Mouse (Mus musculus): ENCODE results near the gene Gtpbp6. TPM values are rescaled to one million over a fixed set of nuclear protein-coding genes. Genes with fewer than 3 reads are reported as not detected.
"Not testable (repeated sequence)": the region's sequence is repeated elsewhere in the genome, so short reads cannot be mapped to it uniquely, and the experiment has no call there.

Gene Gtpbp6
- polyA plus RNA-seq, 1 experiment from 2014 or later, result 39.3 TPM

DNA sequence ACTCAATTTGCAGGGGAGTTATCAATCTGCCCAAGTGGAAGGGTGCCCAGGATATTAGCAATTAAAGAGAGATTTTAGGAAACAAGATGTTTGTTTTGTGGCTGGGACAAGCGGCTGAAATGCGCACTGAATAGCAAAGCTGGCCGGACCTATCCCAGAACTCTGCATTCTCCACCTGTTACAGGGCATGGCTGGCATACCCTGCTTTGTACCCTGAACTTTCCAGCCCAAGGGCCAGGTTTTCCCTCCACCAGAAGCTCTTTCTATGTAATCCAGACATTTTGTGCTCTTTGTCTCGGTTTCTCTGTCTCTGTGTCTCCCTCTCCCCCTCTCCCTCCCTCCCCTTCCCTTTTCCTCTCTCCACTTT, 13.2 kb downstream of the Gtpbp6 start:
- 18% methylated on average over 4 of the region's 4 CpGs for WGBS
- Histone ChIP-seq H3K4me2 (peak overlapping the region; percentile 68), H3K9me3 (no peaks in the 10 kb centered on the region), H3K9ac (peak overlapping the region; percentile 65), H3K4me3 (replicated peaks) (peak overlapping the region; percentile 51), H3K36me3 (replicated peaks) (no peaks in the 10 kb centered on the region), H3K27ac (peak overlapping the region; percentile 56; the same call in 1 of the 2 replicates), H3K4me1 (peaks cover 17% of the 10 kb centered on the region), H3K27me3 (peaks cover 1% of the 10 kb centered on the region; the same call in 1 of the 2 replicates)
- ATAC-seq (ENCODE audit: low FRiP score), result peak; percentile 20; the same call in 1 of the 2 replicates

DNA sequence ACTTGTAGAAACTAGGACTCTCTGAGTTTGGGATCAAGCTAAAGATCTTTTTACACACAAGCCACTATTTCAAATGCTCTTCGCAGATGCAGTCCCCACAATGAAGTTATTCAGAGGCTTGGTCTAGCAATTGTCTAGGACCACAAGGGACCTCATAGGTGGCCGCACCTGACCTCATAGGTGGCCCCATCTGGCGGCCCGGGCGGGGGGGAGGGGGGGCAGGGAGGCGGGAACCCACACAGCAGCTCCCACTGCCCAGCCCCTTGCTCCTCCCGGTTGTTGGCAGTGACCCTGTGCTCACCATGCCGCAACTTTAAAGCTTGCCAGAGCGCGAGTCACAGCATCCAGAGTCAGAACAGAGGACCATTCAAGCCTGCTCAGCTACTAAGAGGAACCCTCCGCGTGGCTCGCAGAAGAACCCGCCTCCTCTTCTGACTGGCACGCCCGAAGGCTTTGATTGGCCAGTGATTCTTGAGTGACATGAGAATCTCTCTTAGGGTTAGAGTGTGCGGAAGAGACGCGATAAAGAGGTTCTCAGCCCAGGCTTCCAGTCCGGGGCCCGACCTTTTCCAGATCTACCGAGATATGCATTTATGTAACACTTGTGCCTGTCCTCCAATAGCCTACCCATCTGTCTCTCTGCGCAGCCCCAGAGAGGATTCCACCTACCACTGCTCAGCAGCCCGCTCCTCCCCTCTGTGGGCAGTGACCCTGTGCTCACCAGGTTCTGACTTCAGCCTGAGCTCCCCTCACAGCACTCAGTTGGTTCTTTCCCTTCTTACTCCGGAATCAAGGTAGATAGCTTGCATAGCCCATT, 13.8 kb downstream of the Gtpbp6 start, which contains the start of gene Gm35315:
TSS of gene Gm35315 (minus strand) at position 391 of the 817 bp plus-strand sequence.
- Histone ChIP-seq H3K9ac (peak within 1 kb of the TSS; percentile 65), H3K27ac (peak within 1 kb of the TSS; percentile 56), H3K4me3 (replicated peaks) (peak within 1 kb of the TSS; percentile 51), H3K27me3 (no peaks in the 10 kb centered on the region), H3K36me3 (replicated peaks) (no peaks in the 10 kb centered on the region), H3K4me1 (peaks cover 12% of the 10 kb centered on the region), H3K4me2 (peak within 1 kb of the TSS; percentile 68), H3K9me3 (no peaks in the 10 kb centered on the region)
- WGBS, result under 1% methylated on average over 25 of the region's 25 CpGs
- peak; percentile 97 for ATAC-seq (ENCODE audit: low FRiP score)

DNA sequence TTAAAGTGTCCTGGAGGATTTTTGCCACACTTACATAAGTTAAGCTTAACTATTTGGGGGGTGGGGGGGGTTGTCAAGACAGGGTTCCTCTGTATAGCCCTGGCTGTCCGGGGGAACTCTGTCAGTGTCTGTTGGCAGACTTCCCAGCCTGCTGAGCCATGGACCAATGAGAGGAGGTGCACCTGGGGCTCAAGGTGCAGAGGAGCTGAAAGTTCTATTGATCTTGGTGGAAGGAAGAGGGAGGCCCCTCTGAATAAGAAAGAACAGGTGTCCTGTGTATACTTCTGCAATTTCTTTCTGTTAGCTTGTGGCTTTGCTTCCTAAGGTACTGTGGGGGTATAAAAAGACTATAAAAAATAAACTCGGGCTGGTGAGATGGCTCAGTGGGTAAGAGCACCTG, 16.5 kb downstream of the Gtpbp6 start:
- Histone ChIP-seq H3K9ac (no peak overlapping the region), H3K27ac (no peak overlapping the region), H3K4me1 (peaks cover 9% of the 10 kb centered on the region), H3K9me3 (no peaks in the 10 kb centered on the region), H3K4me3 (replicated peaks) (no peak overlapping the region), H3K36me3 (replicated peaks) (no peaks in the 10 kb centered on the region), H3K4me2 (no peak overlapping the region), H3K27me3 (no peaks in the 10 kb centered on the region)
- no peak for ATAC-seq (ENCODE audit: low FRiP score)
- WGBS, result 78% methylated on average over 2 of the region's 2 CpGs

DNA sequence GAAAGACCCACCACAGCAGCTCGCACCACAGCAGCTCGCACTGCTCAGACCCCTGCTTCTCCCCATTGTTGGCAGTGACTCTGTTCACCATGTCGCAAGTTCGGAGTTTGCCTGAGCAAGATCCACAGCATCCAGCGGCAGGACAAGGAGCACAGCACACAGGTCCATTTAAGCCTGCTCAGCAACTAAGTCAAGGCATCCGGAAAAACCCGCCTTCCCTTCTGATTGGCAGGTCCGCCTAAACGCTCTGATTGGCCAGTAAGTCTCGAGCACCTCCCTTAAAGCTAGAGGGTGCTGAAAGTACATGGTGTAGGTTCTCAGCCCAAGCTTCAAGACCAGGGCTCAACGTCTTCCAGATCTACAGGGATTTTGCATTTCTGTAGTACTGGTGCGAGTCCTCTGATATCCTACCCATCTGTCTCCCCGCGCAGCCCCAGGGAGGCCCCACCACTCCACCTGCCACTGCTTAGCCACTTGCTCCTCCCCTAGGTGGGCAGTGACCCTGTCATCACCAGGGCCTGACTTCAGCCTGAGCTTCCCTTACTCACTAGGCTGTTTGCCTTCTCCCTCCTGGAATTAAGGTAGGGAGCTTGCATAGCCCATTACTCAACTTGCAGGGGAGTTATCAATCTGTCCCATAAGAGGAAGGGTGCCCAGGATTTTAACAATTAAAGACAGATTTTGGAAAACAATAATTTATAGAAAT, 21.7 kb downstream of the Gtpbp6 start:
- no peak for ATAC-seq (ENCODE audit: low FRiP score)
- Histone ChIP-seq H3K4me1 (no peaks in the 10 kb centered on the region), H3K4me2 (no peak overlapping the region), H3K36me3 (replicated peaks) (no peaks in the 10 kb centered on the region), H3K27ac (no peak overlapping the region), H3K27me3 (no peaks in the 10 kb centered on the region), H3K9me3 (peaks cover 11% of the 10 kb centered on the region; the same call in 1 of the 2 replicates), H3K9ac (no peak overlapping the region), H3K4me3 (replicated peaks) (no peak overlapping the region)
- WGBS, result 41% methylated on average over 14 of the region's 14 CpGs

DNA sequence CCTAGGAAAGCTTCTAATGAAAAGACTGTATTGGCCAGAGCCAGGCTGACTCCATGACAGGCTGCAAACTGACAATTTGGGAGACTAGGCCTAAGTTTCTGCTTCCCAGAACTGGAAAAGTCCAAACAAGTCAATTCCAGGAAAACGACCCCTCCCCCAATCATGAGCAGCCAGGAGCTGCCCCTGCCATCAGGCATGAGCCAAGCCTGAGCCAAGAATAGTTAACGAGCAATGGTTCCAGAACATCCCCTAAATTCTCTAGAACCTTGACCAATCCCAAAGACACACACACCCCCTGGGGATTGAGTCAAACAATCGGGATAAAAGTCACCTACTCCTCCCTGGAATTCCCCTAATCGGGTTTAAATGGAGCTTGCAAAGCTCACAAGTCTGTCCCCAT, 25.0 kb downstream of the Gtpbp6 start:
- ATAC-seq (ENCODE audit: low FRiP score), result no peak
- 85% methylated on average over 4 of the region's 4 CpGs for WGBS
- Histone ChIP-seq H3K9me3 (peaks cover 35% of the 10 kb centered on the region), H3K27ac (no peak overlapping the region), H3K36me3 (replicated peaks) (peaks cover 13% of the 10 kb centered on the region), H3K4me2 (no peak overlapping the region), H3K9ac (no peak overlapping the region), H3K4me1 (no peaks in the 10 kb centered on the region), H3K4me3 (replicated peaks) (no peak overlapping the region), H3K27me3 (no peaks in the 10 kb centered on the region)

DNA sequence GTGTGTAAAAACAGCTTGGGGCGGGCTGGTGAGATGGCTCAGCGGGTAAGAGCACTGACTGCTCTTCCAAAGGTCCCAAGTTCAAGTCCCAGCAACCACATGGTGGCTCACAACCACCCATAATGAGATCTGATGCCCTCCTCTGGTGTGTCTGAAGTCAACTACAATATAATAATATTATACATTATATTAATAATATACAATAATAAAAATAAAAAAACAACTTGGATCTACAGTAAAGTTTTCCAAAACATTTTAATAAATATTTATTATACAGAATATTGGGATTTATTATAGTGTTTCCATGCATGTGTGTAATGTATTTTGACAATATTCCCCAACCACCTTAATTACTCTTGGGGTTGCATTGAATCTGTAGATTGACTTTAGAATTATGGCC, 35.6 kb downstream of the Gtpbp6 start, which contains the start of gene Gm17655:
TSS of gene Gm17655 (minus strand) at position 101 of the 400 bp plus-strand sequence.
- not testable (repeated sequence) for H3K27ac ChIP-seq; H3K9ac ChIP-seq; H3K36me3 ChIP-seq (replicated peaks); H3K4me1 ChIP-seq; H3K27me3 ChIP-seq; H3K4me3 ChIP-seq (replicated peaks); ATAC-seq (ENCODE audit: low FRiP score); H3K4me2 ChIP-seq
- WGBS, result 82% methylated on average over 2 of the region's 2 CpGs
- H3K9me3 ChIP-seq, result peaks cover 28% of the 10 kb centered on the region

DNA sequence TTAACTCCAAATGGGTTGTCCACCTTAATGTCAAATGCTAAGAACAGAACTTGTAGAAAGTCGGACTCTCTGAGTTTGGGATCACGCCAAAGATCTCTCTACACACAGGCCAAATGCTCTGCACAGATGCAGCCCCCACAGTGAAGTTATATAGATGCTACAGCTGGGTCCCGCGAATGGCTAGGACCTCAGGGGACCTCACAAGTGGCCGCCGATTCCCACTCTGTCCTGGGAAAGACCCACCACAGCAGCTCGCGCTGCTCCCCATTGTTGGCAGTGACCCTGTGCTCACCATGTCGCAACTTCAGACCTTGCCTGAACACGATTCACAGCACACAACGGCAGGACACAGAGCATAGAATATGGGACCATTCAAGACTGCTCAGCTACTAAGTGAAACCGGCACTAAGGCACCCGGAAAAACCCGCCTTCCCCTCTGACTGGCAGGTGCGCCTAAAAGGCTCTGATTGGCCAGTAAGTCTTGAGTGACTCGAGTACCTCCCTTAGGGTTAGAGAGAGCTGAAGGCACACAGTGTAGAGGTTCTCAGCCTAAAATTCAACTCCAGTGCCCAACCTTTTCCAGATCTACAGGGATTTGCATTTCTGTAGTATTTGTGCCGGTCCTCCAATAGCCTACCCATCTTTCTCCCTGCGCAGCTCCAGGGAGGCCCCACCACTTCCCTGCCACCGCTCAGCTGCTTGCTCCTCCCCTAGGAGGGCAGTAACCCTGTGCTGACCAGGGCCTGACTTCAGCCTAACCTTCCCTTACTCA, 50.2 kb downstream of the Gtpbp6 start:
- no peak overlapping the region for H3K27ac ChIP-seq
- H3K27me3 ChIP-seq, result no peaks in the 10 kb centered on the region
- peak; percentile 96 for ATAC-seq (ENCODE audit: low FRiP score)
- 4% methylated on average over 19 of the region's 19 CpGs for WGBS
- no peaks in the 10 kb centered on the region for H3K36me3 ChIP-seq (replicated peaks)
- peak overlapping the region; percentile 52 for H3K4me3 ChIP-seq (replicated peaks)
- 0 out of 2 replicates have a peak, but pooled peaks cover 3% of the 10 kb centered on the region for H3K9me3 ChIP-seq
- H3K4me1 ChIP-seq, result no peaks in the 10 kb centered on the region
- peak overlapping the region; percentile 56 for H3K4me2 ChIP-seq
- H3K9ac ChIP-seq, result peak overlapping the region; percentile 54

Other genes with a start within 250 kb of the Gtpbp6 start
- 0.54 and 0.86 TPM in 2 replicates for gene Gm15446, start 184.8 kb downstream of the Gtpbp6 start, polyA plus RNA-seq (2016; fragmentation: Nextera tagmentation; extraction: Ambion mirVana)
- 22.4 and 30.5 TPM in 2 replicates for gene Zfp932, start 111.7 kb downstream of the Gtpbp6 start, polyA plus RNA-seq (2016; fragmentation: Nextera tagmentation; extraction: Ambion mirVana)
- 5.9 and 8.4 TPM in 2 replicates for gene Gm17655, start 35.7 kb downstream of the Gtpbp6 start, polyA plus RNA-seq (2016; fragmentation: Nextera tagmentation; extraction: Ambion mirVana)
- 1.4 and 2.1 TPM in 2 replicates for gene Gm35315, start 13.8 kb downstream of the Gtpbp6 start, polyA plus RNA-seq (2016; fragmentation: Nextera tagmentation; extraction: Ambion mirVana)
- 1.1 and 1.2 TPM in 2 replicates for gene Plcxd1, start 8.2 kb downstream of the Gtpbp6 start, polyA plus RNA-seq (2016; fragmentation: Nextera tagmentation; extraction: Ambion mirVana)
- gene Zfp605, start 1.9 kb upstream of the Gtpbp6 start, polyA plus RNA-seq (2016; fragmentation: Nextera tagmentation; extraction: Ambion mirVana), result 12.4 and 13.0 TPM in 2 replicates
- 79.2 and 81.8 TPM in 2 replicates for gene Chfr, start 27.6 kb upstream of the Gtpbp6 start, polyA plus RNA-seq (2016; fragmentation: Nextera tagmentation; extraction: Ambion mirVana)
- gene Golga3, start 68.5 kb upstream of the Gtpbp6 start, polyA plus RNA-seq (2016; fragmentation: Nextera tagmentation; extraction: Ambion mirVana), result 23.0 and 24.6 TPM in 2 replicates
- gene Ankle2, start 122.8 kb upstream of the Gtpbp6 start, polyA plus RNA-seq (2016; fragmentation: Nextera tagmentation; extraction: Ambion mirVana), result 37.3 and 39.0 TPM in 2 replicates
- 87.3 and 88.7 TPM in 2 replicates for gene Pgam5, start 161.7 kb upstream of the Gtpbp6 start, polyA plus RNA-seq (2016; fragmentation: Nextera tagmentation; extraction: Ambion mirVana)
- gene Pxmp2, start 178.0 kb upstream of the Gtpbp6 start, polyA plus RNA-seq (2016; fragmentation: Nextera tagmentation; extraction: Ambion mirVana), result 10.4 and 11.7 TPM in 2 replicates
- gene Pole, start 178.1 kb upstream of the Gtpbp6 start, polyA plus RNA-seq (2016; fragmentation: Nextera tagmentation; extraction: Ambion mirVana), result 45.4 and 46.1 TPM in 2 replicates
- 1.8 and 1.9 TPM in 2 replicates for gene P2rx2, start 235.0 kb upstream of the Gtpbp6 start, polyA plus RNA-seq (2016; fragmentation: Nextera tagmentation; extraction: Ambion mirVana)
- not detected in 2 replicates for gene Lrcol1, start 236.5 kb upstream of the Gtpbp6 start, polyA plus RNA-seq (2016; fragmentation: Nextera tagmentation; extraction: Ambion mirVana)

Data from forebrain, embryonic 12.5 days (tissue).